Mouse (Mus musculus) ES-E14 (cell line): ENCODE measurements around the gene Acot3. TPM values are rescaled to one million over a fixed set of nuclear protein-coding genes. Genes with fewer than 3 reads are reported as not detected.
"Not testable (repeated sequence)": the region's sequence is repeated elsewhere in the genome, so short reads cannot be mapped to it uniquely, and the experiment has no call there.

Source experiments
- DNase-seq: peaks from one replicate; pipeline ENCODE4 v3.0.0-alpha.2; 2013; ENCODE audit warnings: low read depth, low spot score
- H3K27ac ChIP-seq: 2 replicates; pipeline ENCODE4 v1.5.1; 2012; ENCODE audit warnings: low read depth, mild to moderate bottlenecking, low read length, moderate library complexity, mixed read lengths; ENCODE audit not compliant: poor library complexity, insufficient read depth, severe bottlenecking
- H3K36me3 ChIP-seq: 2 replicates; pipeline ENCODE4 v1.6.1; 2012; ENCODE audit warnings: mild to moderate bottlenecking, low read length, moderate library complexity, mixed read lengths; ENCODE audit not compliant: control insufficient read depth, poor library complexity, insufficient read depth, severe bottlenecking
- H3K4me1 ChIP-seq, 2 experiments: fragments of 150-350 bp in 1 of 2; sonication (generic) in 1 of 2; 2 replicates each; pipeline ENCODE4 v1.6.1; 2012; ENCODE audit warnings: low read length in 2 of 2, mild to moderate bottlenecking in 1 of 2, mixed read lengths in 1 of 2; ENCODE audit not compliant: control insufficient read depth in 2 of 2, insufficient read depth in 2 of 2, poor library complexity in 1 of 2
- H3K4me3 ChIP-seq, 2 experiments: fragments of 150-350 bp in 1 of 2; sonication (generic) in 1 of 2; 2 replicates each; pipeline ENCODE4 v1.5.1; 2012; ENCODE audit warnings: low read length in 2 of 2, low read depth in 1 of 2, mild to moderate bottlenecking in 1 of 2, mixed read lengths in 1 of 2; ENCODE audit not compliant: insufficient read depth in 1 of 2, poor library complexity in 1 of 2, severe bottlenecking in 1 of 2
- H3K9ac ChIP-seq: 2 replicates; pipeline ENCODE4 v1.6.1; 2012; ENCODE audit warnings: low read depth, mild to moderate bottlenecking, low read length, mixed read lengths; ENCODE audit not compliant: poor library complexity, insufficient read depth, severe bottlenecking
- H3K9me3 ChIP-seq: fragments of 150-350 bp; sonication (generic); 2 replicates; pipeline ENCODE4 v1.6.1; 2012; ENCODE audit warnings: low read depth, mild to moderate bottlenecking, low read length; ENCODE audit not compliant: control insufficient read depth, insufficient read depth
- CHD2 ChIP-seq: IDR thresholded peaks from 2 replicates; pipeline ENCODE4 v1.6.1; 2014; ENCODE audit warnings: mild to moderate bottlenecking, low read depth, low read length, inconsistent platforms
- HCFC1 ChIP-seq: IDR thresholded peaks from 2 replicates; pipeline ENCODE4 v1.6.1; 2012; ENCODE audit warnings: low read length, inconsistent platforms, borderline replicate concordance; ENCODE audit not compliant: insufficient read depth
- MAFK ChIP-seq: IDR thresholded peaks from 2 replicates; pipeline ENCODE4 v1.6.1; 2014; ENCODE audit warnings: mild to moderate bottlenecking, low read depth, low read length, inconsistent platforms; ENCODE audit not compliant: insufficient read depth
- ZC3H11A ChIP-seq: IDR thresholded peaks from 2 replicates; pipeline ENCODE4 v1.6.1; 2012; ENCODE audit warnings: low read depth, mild to moderate bottlenecking, inconsistent platforms, low read length, borderline replicate concordance
- ZNF384 ChIP-seq: IDR thresholded peaks from 2 replicates; pipeline ENCODE4 v1.6.1; 2012; ENCODE audit warnings: low read depth, low read length, inconsistent platforms
- in situ Hi-C, 2 experiments: fragments of 600-800 bp; cut with MboI; formaldehyde crosslinking; loops; one replicate each; pipeline ENCODE4 v1.15.1; 2025; ENCODE audit warnings: low sequenced_read_pairs in 2 of 2, inconsistent platforms in 1 of 2; ENCODE audit not compliant: unreplicated experiment in 2 of 2
- total RNA-seq: library from RNA; depleted of rRNA; stranded (reverse); fragments of 300-350 nt; gene quantifications from 2 replicates; pipeline ENCODE4 v1.2.3, GENCODE M21; 2012

The Acot3 gene
- total RNA-seq, 1 experiment: 0.27 TPM

DNA sequence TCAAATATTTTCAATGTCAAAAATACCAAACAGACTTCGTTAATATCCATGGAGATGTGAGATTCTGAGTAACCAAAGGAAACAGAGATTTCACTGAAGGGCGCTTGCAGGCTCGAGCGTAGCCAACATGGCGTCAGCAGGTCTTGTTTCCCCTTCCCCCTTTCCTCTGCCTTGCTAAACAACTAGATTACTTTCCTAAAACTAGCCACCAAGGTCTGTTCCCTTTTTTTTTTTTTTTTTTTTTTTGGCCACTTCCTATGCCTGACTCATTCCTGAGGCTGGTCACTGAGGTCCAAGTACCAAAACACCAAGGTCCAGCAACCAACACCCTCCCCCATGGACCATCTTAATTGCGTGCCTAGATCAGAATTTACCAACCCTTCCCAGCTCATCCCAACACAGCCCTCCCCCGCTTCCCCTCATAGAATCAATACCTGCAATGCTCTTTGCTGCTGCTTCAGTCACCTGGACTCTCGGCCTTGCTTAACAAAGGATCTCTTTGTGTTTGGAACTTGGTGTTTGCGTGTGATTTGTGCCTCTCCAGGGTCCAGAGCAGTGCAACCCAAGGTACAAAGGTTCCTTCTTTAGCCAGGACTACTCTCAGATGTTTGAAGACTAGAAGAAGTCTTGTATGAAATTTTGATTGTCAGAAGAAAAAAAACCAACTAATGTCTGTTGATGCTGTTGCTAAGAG lies 28.7 kb upstream of the Acot3 start:
- Histone ChIP-seq H3K36me3 (no peaks in the 10 kb centered on the region), H3K4me1 (no peaks in the 10 kb centered on the region), H3K4me3 (no peak overlapping the region), H3K27ac (no peak overlapping the region), H3K9ac (no peak overlapping the region), H3K9me3 (no peaks in the 10 kb centered on the region; the same call in 1 of the 2 replicates)
- TF ChIP-seq ZNF384 (no peak), ZC3H11A (no peak), HCFC1 (no peak), CHD2 (no peak), MAFK (no peak)
- in situ Hi-C loops: no loop called here
- DNase-seq: no peak

DNA sequence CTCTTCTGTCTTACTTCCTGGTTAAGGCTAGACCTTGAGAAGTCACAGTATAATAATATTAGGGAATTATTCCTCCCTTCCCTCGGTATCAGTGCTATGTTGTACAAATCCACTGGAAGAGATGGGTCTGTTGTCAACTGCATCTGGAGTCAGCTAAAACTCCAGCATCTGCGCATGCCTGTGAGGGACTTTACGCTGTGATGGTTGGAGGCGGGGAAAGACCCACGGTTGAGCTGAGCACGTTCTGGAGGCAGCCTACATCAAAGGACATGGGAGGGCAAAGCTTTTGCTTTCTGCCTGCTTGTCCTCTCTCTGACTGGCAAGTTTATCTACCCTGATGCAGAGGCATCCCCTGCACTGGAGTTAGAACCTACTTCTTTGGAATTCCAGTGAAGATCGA lies 26.1 kb upstream of the Acot3 start:
- in situ Hi-C loops: no loop called here

DNA sequence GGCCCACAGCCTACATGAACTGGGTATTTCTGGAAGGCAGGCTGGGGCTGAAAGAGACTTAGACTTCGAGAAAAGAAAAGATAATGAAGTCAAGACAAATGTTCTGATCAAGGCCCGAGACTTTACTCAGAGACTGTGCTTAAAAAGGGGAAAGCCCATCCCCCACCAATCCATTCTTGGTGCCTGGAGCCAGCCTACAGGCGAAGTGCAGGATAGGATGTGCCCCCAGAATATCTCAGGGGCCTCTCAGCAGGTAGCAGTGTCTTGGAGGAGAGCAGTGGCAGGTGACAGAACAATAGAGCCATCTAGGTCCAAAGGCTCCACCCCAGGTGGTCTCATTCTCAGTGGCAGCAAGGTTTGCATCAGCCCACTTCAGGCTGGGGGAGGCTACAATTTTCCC lies 23.6 kb upstream of the Acot3 start:
- H3K9me3 ChIP-seq, H3K9ac ChIP-seq, H3K36me3 ChIP-seq, H3K4me3 ChIP-seq, DNase-seq, in situ Hi-C loops, H3K4me1 ChIP-seq: not testable (repeated sequence)
- peak overlapping the region; percentile 44 for H3K27ac ChIP-seq

More for the DNA sequence above, 26.1 kb upstream of the Acot3 start:
- Histone ChIP-seq H3K4me1 (no peaks in the 10 kb centered on the region), H3K9me3 (peaks cover 4% of the 10 kb centered on the region; the same call in 1 of the 2 replicates), H3K27ac (no peak overlapping the region), H3K9ac (no peak overlapping the region), H3K36me3 (no peaks in the 10 kb centered on the region), H3K4me3 (no peak overlapping the region)
- TF ChIP-seq MAFK (no peak), HCFC1 (no peak), CHD2 (no peak), ZC3H11A (no peak), ZNF384 (no peak)
- DNase-seq: no peak

DNA sequence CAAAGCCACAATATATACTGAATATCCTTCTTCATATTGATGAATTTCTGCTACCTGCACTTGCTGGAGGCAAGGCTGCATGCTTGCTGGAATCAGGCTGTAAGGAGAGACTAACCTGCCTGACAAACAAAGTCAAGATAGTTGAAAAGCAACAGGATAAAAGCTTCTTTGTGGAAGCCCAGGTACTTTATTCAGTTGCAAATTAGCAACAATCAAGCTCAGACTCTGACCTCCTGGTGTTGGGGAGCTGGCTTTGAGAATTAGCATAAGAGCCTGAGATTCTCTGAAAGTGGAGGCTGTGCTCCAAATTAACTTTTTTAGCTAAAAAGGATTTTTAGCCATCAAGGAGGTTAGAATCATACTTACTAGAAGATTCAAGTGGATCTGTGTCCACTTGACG lies 22.9 kb upstream of the Acot3 start:
- H3K27ac ChIP-seq, H3K4me1 ChIP-seq, in situ Hi-C loops, H3K9ac ChIP-seq, DNase-seq, H3K9me3 ChIP-seq, H3K4me3 ChIP-seq, H3K36me3 ChIP-seq: not testable (repeated sequence)

DNA sequence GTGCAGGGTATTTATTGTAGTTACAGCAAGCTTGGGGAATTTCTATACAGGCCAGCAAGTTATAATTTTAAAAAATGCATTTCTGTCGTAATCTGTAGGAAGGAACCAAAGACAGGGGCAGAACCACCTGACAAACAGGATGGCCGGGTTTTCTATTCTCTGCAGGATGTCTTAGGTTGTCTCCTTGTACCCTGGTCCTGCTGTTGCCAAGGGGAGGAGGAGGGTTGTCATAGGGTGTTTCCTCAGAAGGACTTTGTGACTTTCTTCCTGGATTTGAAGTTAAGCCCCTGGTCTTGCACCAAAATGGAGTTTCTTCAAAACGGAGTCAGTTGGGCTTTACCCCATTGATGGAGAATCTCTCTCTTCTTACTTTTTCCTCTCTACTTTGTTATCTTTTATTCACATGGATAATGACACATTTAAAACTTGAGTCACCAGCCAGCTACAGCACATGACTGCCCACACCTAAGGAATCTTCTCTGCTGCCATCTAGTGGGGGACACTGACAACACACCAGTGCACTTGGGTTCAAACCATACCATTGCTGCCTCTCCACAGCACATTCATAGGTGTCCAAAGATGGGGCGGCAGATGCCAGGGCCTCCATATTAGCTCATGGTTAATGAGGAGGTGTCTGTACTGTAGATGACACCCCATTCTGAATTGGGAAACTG lies 21.1 kb upstream of the Acot3 start:
- no peak for DNase-seq
- H3K9ac ChIP-seq: no peak overlapping the region
- H3K4me3 ChIP-seq: no peak overlapping the region
- H3K4me1 ChIP-seq: no peaks in the 10 kb centered on the region; a peak in 1 of 4 replicates
- no peak overlapping the region for H3K27ac ChIP-seq
- H3K9me3 ChIP-seq: 0 out of 2 replicates have a peak, but pooled peaks cover 4% of the 10 kb centered on the region
- TF ChIP-seq ZC3H11A (no peak), CHD2 (no peak), HCFC1 (no peak), ZNF384 (no peak), MAFK (no peak)
- no peaks in the 10 kb centered on the region for H3K36me3 ChIP-seq
- in situ Hi-C loops: no loop called here
